Mouse (Mus musculus): ENCODE measurements around the gene Gon7.
A peak's percentile ranks its signal among the peaks of the same experiment; 100 is the strongest.

Gene Gon7

DNA sequence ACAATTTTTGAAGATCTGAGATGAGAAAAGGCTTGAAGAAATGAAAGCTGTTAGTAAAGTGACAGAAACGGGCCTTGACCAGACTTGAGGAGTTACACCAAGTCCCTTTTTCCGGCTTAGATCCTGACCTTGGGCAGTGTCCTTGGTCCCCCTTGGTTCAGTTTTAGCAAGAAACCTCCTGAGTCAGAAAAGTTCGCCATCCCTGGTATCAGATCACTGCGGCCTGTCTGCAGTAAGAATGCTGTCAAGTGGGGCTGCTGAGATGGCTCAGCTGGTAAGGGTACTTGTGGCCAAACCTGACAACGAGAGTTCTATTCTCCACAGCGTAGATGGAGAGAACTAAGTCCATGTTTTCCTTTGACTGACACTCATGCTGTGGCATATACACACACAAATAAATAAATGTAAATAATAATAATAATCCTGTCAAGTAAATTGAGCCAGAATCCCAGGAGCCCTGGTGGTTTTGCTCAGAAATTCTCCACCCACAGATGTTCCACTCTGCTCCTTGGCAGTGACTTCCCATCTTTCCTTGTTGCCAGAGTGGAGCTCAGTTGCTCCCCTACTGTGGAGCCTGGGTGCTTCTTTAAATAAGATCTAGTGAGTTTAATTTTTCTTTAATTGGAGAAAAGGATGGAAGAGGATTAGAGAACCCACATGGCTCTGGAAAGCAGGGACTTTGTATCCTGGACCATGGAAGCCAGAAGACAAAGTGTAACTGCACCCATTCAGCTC lies 51.5 kb downstream of the Gon7 start:
- DNase-seq (ENCODE audit: low spot score in 2 of 2) = no peak

DNA sequence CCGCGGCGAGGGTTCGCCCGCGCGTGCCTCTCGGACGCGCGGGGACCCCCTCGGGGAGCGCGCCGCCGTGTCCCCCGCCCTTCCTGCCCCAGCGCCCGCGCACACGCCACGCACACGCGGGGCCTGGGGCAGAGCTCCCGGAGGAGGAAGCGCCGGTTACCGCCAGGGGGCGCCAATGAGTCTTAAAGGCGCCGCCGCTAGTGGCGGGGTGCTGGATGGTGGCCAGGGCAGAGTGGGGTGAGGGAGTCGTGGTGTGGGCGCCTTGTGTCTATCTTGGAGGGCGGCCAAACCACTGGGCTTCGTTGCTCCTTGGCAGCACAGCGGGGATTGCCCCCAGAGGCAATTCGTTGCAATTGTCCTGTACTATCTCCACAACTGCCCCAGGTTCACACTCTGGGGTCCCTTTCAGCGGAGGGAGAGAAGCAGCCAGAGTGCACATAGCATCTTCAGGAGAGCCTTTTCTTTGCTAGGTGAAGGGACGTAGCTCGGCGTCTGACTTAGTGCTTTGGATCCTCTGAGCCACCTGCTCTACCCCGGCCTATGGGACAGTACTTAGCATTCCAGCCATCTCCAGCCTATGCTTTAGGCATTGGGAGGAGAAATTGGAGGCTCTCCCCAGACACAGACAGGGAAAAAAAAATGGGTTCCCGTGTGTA lies 52.3 kb downstream of the Gon7 start:
- peak; percentile 82 to 92 for DNase-seq (ENCODE audit: low spot score in 2 of 2)

DNA sequence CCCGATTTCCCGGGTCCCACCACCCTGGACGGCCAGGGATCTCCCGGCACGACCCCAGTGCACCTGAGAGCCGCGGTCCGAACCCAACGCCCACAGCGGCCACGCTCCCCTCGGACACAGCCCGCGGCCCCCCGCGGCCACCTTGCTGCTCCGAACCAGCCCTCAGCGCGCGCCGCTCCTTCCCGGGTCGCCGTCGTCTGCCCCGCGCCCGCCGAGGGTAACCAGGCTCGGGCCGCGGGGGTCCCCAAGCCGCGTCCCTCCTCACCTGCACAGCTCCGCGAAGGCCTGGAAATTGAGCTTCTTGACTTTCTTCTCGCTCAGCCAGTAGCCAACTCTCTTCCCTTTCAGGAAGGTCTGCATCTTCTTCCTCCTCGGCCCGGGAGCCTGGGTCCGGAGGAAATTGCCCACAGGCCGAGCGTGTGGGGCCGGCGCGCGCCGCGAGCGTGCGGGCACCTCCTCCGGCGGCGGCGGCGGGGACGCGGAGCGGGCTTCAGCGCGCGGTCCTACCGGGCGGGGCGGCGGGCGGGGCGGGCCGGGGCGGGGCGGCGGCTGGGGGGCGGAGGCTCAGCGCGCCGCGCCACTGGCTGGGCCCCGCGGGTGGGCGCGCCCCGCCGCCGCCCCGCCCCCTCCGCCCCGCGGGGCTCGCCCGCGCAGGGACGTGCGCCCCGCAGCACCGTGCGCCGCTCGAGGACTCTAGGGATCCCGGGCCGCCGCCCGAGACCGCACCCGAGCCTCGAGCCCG lies 53.0 kb downstream of the Gon7 start, which contains the start of gene Itpk1:
Gene Itpk1, minus strand, starts transcription at position 474 of the 742 bp plus-strand sequence.
- peak; percentile 39 to 49 for DNase-seq (ENCODE audit: low spot score in 2 of 2)

DNA sequence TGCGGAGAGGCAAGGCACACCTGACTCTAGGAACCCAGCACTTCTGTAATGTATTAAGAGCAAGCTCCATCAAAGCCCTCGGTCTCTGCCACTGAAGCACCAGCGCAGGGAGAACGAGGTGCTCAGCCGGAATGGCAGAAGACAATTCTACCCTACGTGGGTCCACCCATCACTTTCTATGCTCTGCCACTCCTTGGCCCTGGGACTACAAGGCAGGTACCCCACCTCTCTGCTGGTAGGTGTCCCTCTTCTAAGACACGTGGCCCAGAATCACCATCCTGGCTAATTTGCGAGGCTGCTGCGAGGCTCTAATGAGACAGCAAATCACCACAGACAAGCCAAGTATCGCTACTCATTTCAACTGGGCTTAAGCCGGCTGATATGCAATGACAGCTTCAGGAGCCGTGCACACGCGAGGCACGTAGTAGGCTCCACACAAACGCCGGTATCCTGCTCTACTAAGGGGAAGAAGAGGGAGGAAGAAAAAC lies 53.6 kb downstream of the Gon7 start:
- no peak for DNase-seq (ENCODE audit: low spot score in 2 of 2)

DNA sequence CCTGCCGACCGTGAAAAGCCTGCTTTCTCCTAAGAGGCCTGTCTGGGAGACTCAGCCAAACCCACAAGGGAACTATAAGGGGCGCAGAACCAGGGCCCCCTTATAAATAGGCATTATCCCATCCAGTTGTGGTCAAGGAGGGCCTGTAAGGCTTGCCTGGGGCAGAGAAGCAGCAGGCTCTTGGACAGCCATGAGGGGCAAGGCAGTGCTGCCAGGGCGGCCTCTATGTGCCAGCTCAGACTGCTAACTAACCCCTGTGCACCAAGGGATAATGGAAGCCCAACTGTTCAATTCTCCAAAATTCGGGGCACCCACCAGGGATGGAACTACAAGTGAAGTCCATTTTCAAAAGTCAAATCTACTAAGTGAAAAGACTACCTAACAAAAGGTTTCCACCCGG lies 54.2 kb downstream of the Gon7 start:
- DNase-seq (ENCODE audit: low spot score in 2 of 2) = no peak

All from cerebellum, postnatal 4 days (tissue).